Mouse (Mus musculus) midbrain, embryonic 12.5 days (tissue): ENCODE data around the gene 1700016H13Rik. TPM values are rescaled to one million over a fixed set of nuclear protein-coding genes. Genes with fewer than 3 reads are reported as not detected.

Source experiments
- ATAC-seq: fragments of 200-750 bp; cut with Nextera tagmentation; 2 replicates; pipeline ENCODE4 v1.8.0; 2017; ENCODE audit warnings: low read depth, moderate TSS enrichment, moderate library complexity; ENCODE audit not compliant: low FRiP score
- H3K27ac ChIP-seq: fragments of 300-500 bp; sonication (generic); replicated peaks from 2 replicates; pipeline ENCODE4 v1.5.1; 2016; ENCODE audit warnings: mild to moderate bottlenecking
- H3K27me3 ChIP-seq: fragments of 300-500 bp; sonication (generic); 2 replicates; pipeline ENCODE4 v1.6.1; 2016; ENCODE audit warnings: mild to moderate bottlenecking
- H3K36me3 ChIP-seq: fragments of 300-500 bp; sonication (generic); 2 replicates; pipeline ENCODE4 v1.6.1; 2016
- H3K4me1 ChIP-seq: fragments of 300-500 bp; sonication (generic); 2 replicates; pipeline ENCODE4 v1.6.1; 2016
- H3K4me2 ChIP-seq: fragments of 300-500 bp; sonication (generic); replicated peaks from 2 replicates; pipeline ENCODE4 v1.6.1; 2016; ENCODE audit warnings: mild to moderate bottlenecking, moderate library complexity
- H3K4me3 ChIP-seq: fragments of 300-500 bp; sonication (generic); 2 replicates; pipeline ENCODE4 v1.5.1; 2016; ENCODE audit warnings: mild to moderate bottlenecking
- H3K9ac ChIP-seq: fragments of 300-500 bp; sonication (generic); replicated peaks from 2 replicates; pipeline ENCODE4 v1.6.1; 2016; ENCODE audit warnings: mild to moderate bottlenecking, moderate library complexity
- H3K9me3 ChIP-seq: fragments of 300-500 bp; sonication (generic); 2 replicates; pipeline ENCODE4 v1.6.1; 2016; ENCODE audit warnings: mild to moderate bottlenecking
- WGBS: fragments of 180-500 bp; shearing (Covaris S2); methylation state at CpG from one replicate; pipeline ENCODE4 v1.1.7; 2016; 5-methylcytosine and 5-hydroxymethylcytosine counted together
- polyA plus RNA-seq: library from polyadenylated mRNA; unstranded; fragments of >200 nt; fragmentation: Nextera tagmentation; extraction: Ambion mirVana; gene quantifications from 2 replicates; pipeline ENCODE4 v1.2.1, GENCODE M21; 2016

Gene 1700016H13Rik
- polyA plus RNA-seq, 1 experiment from 2014 or later, result 0.34 TPM

DNA sequence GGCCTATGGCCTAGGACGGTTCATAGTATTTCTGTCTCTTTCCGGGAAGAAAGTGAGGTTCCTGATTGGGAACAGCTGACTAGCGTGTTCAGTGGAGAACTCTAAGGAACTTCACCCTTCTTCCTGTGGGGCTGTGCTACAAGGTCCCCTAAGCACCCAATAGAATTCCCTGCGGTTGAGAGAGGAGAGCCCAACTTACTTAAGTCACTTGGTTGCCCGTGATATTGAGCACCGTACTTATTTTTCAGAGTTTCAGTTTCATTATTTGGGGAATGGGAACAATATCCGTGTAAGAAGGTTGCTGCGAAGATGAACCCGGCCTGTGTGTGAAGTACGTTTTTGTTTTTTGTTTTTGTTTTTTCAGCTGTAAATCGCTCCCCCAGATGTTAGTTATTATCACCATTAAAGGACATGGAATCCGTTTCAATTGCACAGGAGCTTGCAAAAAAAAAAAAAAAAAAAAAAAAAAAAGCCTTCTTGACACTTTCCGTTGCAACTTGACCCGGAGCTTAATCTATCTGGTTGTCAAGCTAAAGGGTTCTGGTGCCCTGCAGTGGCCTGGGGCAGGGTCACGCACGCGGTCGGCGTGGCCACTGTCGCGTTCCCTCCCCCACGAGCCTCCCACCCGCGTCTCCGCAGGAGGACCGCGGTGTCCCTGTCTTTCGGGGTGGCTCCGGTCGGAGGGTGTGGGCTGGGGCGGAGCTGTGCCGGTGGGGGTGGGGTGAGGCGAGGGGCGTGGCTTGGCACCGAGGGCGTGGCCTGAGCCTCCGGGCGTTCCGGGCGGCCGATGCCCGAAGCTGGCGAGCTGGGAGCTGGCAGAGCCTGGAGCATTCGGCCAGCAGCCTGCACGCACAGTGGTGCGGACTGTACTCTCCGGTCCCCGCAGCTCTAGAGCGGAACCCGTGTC, 36.1 kb upstream of the 1700016H13Rik start, which contains the start of gene Aff1:
Gene Aff1, plus strand, starts transcription at position 751 of the 907 bp plus-strand sequence.
- peak within 1 kb of the TSS; percentile 51 for H3K9ac ChIP-seq
- peaks cover 44% of the 10 kb centered on the region for H3K27me3 ChIP-seq
- ATAC-seq, result peak; percentile 92
- peak within 1 kb of the TSS; percentile 99 for H3K4me2 ChIP-seq
- peaks cover 16% of the 10 kb centered on the region for H3K4me1 ChIP-seq
- no peaks in the 10 kb centered on the region for H3K36me3 ChIP-seq
- peak within 1 kb of the TSS; percentile 55 for H3K4me3 ChIP-seq
- WGBS, result 5% methylated on average over 50 of the region's 50 CpGs
- H3K27ac ChIP-seq, result no peak within 1 kb of the TSS
- no peaks in the 10 kb centered on the region for H3K9me3 ChIP-seq

DNA sequence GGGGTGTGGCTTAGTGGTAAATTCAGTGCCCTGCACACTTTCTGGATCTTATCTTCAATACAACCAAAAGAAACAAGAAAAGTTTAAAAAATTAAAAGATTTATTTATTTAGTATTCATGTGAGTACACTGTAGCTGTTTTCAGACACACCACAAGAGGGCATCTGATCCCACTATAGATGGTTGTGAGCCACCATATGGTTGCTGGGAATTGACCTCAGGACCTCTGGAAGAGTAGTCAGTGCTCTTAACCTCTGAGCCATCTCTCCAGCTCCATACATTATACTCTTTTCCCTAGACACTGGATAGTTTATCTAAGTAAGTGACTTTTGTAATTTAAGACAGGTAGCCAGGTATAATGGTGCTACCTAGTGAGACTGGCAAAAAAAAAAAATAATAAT, 35.4 kb upstream of the 1700016H13Rik start:
- Histone ChIP-seq H3K27ac (no peak overlapping the region), H3K4me2 (no peak overlapping the region), H3K4me1 (peaks cover 16% of the 10 kb centered on the region), H3K9me3 (no peaks in the 10 kb centered on the region), H3K36me3 (no peaks in the 10 kb centered on the region), H3K27me3 (peaks cover 44% of the 10 kb centered on the region), H3K4me3 (no peak overlapping the region), H3K9ac (no peak overlapping the region)
- ATAC-seq, result no peak

DNA sequence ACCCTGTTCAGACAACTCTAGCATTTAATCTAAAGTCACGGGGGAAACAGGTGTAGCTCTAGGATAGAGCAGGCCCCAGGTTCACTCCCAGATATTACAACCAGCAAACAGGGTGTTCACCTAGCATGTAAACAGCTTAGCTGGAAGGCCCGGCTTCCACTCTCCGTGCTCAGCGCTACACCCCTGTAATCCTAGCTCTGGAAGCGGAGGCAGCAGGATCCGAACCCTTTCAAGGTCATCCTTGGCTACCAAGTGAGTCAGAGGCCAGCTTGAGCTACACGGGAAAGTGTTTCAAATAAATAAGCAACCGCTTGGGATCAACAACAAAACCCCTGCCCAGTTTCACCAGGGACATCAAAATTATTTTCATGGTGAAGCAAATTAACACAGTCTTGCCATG, 34.4 kb upstream of the 1700016H13Rik start:
- Histone ChIP-seq H3K4me3 (no peak overlapping the region), H3K27me3 (peaks cover 41% of the 10 kb centered on the region), H3K9me3 (no peaks in the 10 kb centered on the region), H3K36me3 (no peaks in the 10 kb centered on the region), H3K27ac (no peak overlapping the region), H3K9ac (no peak overlapping the region), H3K4me1 (peaks cover 16% of the 10 kb centered on the region), H3K4me2 (no peak overlapping the region)
- WGBS, result 89% methylated on average over 8 of the region's 8 CpGs
- ATAC-seq, result no peak

DNA sequence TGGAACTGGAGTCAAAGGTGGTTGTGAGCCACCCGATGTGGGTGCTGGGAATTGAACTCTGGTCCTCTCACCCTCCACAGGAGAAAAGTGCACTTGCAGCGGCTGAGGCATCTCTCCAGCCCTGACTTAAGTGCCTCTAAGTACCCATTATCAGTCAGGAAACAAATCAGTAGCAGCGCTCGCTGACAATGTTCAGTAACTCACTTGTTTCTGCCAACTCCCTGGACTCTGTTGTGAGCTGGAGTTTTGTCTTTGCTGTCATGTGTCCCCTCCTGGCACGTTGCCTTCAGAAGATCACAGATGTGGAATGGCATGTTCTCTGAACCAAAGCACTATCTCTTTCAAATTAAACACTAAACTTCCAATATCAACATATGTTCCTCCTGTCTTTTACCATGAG, 33.8 kb upstream of the 1700016H13Rik start:
- Histone ChIP-seq H3K9me3 (no peaks in the 10 kb centered on the region), H3K4me1 (peaks cover 16% of the 10 kb centered on the region), H3K9ac (no peak overlapping the region), H3K36me3 (no peaks in the 10 kb centered on the region), H3K27me3 (peaks cover 35% of the 10 kb centered on the region), H3K4me2 (no peak overlapping the region), H3K27ac (no peak overlapping the region), H3K4me3 (no peak overlapping the region)
- no peak for ATAC-seq
- 89% methylated on average over 5 of the region's 5 CpGs for WGBS

GRCm38 (mm10) chr5:103681824-103682223, 26.0 kb upstream of the 1700016H13Rik start:
- H3K27me3 ChIP-seq, result no peaks in the 10 kb centered on the region
- H3K4me3 ChIP-seq, result no peak overlapping the region
- no peaks in the 10 kb centered on the region for H3K4me1 ChIP-seq
- H3K9me3 ChIP-seq, result no peaks in the 10 kb centered on the region
- H3K27ac ChIP-seq, result no peak overlapping the region
- 49% methylated on average over 3 of the region's 3 CpGs for WGBS
- no peaks in the 10 kb centered on the region for H3K36me3 ChIP-seq
- no peak overlapping the region for H3K4me2 ChIP-seq
- no peak overlapping the region for H3K9ac ChIP-seq
- ATAC-seq, result no peak

- Histone ChIP-seq H3K27me3 (no peaks in the 10 kb centered on the region), H3K4me3 (no peak overlapping the region), H3K9ac (no peak overlapping the region), H3K27ac (no peak overlapping the region), H3K36me3 (no peaks in the 10 kb centered on the region), H3K4me1 (no peaks in the 10 kb centered on the region), H3K4me2 (no peak overlapping the region), H3K9me3 (no peaks in the 10 kb centered on the region)
- ATAC-seq, result no peak
- 36% methylated on average over 4 of the region's 4 CpGs for WGBS
Observed at GRCm38 (mm10) chr5:103680381-103680780, 24.6 kb upstream of the 1700016H13Rik start.

- 88% methylated on average over 5 of the region's 5 CpGs for WGBS
- no peak for ATAC-seq
- no peaks in the 10 kb centered on the region for H3K9me3 ChIP-seq
- H3K9ac ChIP-seq, result no peak overlapping the region
- no peaks in the 10 kb centered on the region for H3K27me3 ChIP-seq
- no peaks in the 10 kb centered on the region for H3K4me1 ChIP-seq
- no peak overlapping the region for H3K4me2 ChIP-seq
- no peaks in the 10 kb centered on the region for H3K36me3 ChIP-seq
- H3K27ac ChIP-seq, result no peak overlapping the region
- no peak overlapping the region for H3K4me3 ChIP-seq
Observed at GRCm38 (mm10) chr5:103678974-103679373, 23.2 kb upstream of the 1700016H13Rik start.

DNA sequence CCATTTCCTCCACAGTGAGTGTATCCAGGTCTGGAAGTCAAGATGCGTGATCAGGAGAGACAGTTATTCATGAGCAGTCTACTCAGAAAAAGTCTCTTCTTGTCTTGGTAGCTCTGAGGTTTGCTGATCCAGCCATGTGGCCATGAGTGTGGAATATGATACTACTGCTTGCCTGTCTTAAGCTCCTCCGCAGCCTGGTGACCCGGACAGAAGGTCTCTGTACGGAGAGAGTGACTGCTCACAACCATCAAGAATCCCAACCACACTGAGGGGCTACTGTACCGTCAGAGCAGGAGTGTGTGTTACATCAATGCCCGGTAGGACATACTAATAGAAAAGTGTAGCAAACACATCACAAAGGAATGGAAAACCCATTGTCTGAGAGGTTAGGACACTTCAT, 22.1 kb upstream of the 1700016H13Rik start:
- H3K4me2 ChIP-seq, result no peak overlapping the region
- H3K9me3 ChIP-seq, result no peaks in the 10 kb centered on the region
- no peak overlapping the region for H3K4me3 ChIP-seq
- H3K9ac ChIP-seq, result no peak overlapping the region
- 89% methylated on average over 6 of the region's 6 CpGs for WGBS
- no peaks in the 10 kb centered on the region for H3K27me3 ChIP-seq
- H3K27ac ChIP-seq, result no peak overlapping the region
- ATAC-seq, result no peak
- no peaks in the 10 kb centered on the region for H3K36me3 ChIP-seq
- H3K4me1 ChIP-seq, result no peaks in the 10 kb centered on the region

DNA sequence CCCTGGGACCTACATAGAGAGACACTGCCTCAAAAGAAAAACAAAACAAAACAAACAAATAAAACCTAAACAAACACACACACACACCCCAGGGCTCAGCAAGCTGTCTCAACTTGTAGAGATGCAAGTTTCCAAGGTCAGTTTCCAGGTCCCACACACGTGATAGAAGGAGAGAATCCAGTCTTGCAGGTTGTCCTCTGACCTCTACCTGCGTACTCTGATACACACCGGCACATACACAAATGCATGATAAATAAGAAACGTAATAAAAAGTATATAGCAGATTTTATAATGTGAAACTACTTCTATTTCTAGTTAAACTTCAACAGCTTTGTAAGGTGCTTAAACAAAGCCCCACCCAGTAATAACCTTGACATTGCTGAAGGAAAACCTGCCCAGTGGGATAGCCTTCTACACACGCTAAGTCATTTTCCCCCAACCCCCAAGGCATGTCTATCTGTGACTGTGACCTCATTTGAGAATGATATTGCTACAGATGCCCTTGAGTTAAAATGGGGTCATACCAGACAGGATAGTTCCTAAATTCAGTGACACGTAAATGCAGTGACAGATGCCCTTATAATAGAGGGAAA, 20.6 kb upstream of the 1700016H13Rik start:
- Histone ChIP-seq H3K9ac (no peak overlapping the region), H3K4me1 (no peaks in the 10 kb centered on the region), H3K27me3 (no peaks in the 10 kb centered on the region), H3K36me3 (no peaks in the 10 kb centered on the region), H3K4me2 (no peak overlapping the region), H3K4me3 (no peak overlapping the region), H3K9me3 (no peaks in the 10 kb centered on the region), H3K27ac (no peak overlapping the region)
- ATAC-seq, result no peak
- 92% methylated on average over 6 of the region's 6 CpGs for WGBS

DNA sequence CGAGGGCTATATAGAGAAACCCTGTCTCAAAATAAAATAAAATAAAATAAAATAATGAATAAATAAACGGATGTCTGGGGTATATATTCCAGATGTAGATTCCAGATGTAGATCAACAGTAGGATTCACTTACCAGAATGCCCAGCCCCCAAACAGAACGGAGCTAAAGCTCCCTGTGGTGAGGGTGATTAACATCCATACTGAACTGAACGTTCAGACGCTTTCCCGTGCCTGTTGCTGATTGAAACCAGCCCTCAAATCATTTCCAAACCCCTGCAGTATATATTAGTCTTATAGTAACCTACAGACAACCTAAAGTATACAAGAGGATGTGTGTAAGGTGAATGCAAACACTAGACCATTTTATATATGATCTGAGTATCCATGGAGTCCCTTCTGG, 18.7 kb upstream of the 1700016H13Rik start:
- WGBS, result 62% methylated on average over 6 of the region's 6 CpGs
- Histone ChIP-seq H3K4me1 (no peaks in the 10 kb centered on the region), H3K4me3 (no peak overlapping the region), H3K27ac (no peak overlapping the region), H3K36me3 (no peaks in the 10 kb centered on the region), H3K27me3 (no peaks in the 10 kb centered on the region), H3K9me3 (no peaks in the 10 kb centered on the region), H3K9ac (no peak overlapping the region), H3K4me2 (no peak overlapping the region)
- no peak for ATAC-seq

- no peaks in the 10 kb centered on the region for H3K4me1 ChIP-seq
- no peak for ATAC-seq
- H3K9me3 ChIP-seq, result no peaks in the 10 kb centered on the region
- no peak overlapping the region for H3K4me3 ChIP-seq
- H3K27ac ChIP-seq, result no peak overlapping the region
- H3K9ac ChIP-seq, result no peak overlapping the region
- WGBS, result 86% methylated on average over 4 of the region's 4 CpGs
- H3K36me3 ChIP-seq, result no peaks in the 10 kb centered on the region
- H3K27me3 ChIP-seq, result no peaks in the 10 kb centered on the region
- H3K4me2 ChIP-seq, result no peak overlapping the region
Observed at GRCm38 (mm10) chr5:103673611-103674010, 17.8 kb upstream of the 1700016H13Rik start.

DNA sequence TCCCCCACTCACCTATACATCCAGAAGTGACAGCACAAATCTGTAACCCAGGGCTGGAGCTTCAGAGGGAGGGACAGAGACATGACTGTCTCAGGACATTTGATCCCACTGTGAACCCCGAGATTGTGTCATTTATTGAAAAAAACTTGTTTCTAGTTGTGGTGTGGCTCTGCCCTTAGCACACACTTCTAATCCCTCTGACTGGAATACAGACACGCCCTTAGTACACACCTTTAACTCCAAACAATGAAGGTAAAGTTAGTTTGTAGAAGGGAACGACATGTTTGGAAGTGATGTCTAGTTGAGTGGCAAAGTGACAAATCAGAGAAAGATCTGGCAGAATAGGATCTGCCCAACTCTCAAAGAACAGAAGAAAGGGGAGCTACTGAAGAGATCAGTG, 16.0 kb upstream of the 1700016H13Rik start:
- Histone ChIP-seq H3K27me3 (no peaks in the 10 kb centered on the region), H3K36me3 (no peaks in the 10 kb centered on the region), H3K27ac (no peak overlapping the region), H3K9me3 (no peaks in the 10 kb centered on the region), H3K4me2 (no peak overlapping the region), H3K9ac (no peak overlapping the region), H3K4me1 (no peaks in the 10 kb centered on the region), H3K4me3 (no peak overlapping the region)
- no peak for ATAC-seq
- WGBS, result 79% methylated on average over 3 of the region's 3 CpGs
